Mouse (Mus musculus) embryo, embryonic 10 days (tissue): Measurements from ENCODE around the gene Agrn.
"Not testable (repeated sequence)": the region's sequence is repeated elsewhere in the genome, so short reads cannot be mapped to it uniquely, and the experiment has no call there.

Experiments used
- DNase-seq: peaks from one replicate; pipeline ENCODE4 v3.0.0-alpha.2; 2015; ENCODE audit warnings: low spot score

The Agrn gene

GRCm38 (mm10) chr4:156150887-156151286 is 46.4 kb downstream of the Agrn start:
- not testable (repeated sequence) for DNase-seq

GRCm38 (mm10) chr4:156136285-156137100 is 60.8 kb downstream of the Agrn start:
- no peak for DNase-seq

- no peak for DNase-seq
These were observed 61.5 kb downstream of the Agrn start for GRCm38 (mm10) chr4:156135801-156136200.

GRCm38 (mm10) chr4:156135112-156135511 is 62.2 kb downstream of the Agrn start:
- DNase-seq, result no peak

GRCm38 (mm10) chr4:156133943-156134605 is 63.2 kb downstream of the Agrn start:
- no peak for DNase-seq

- no peak for DNase-seq
These were observed 64.0 kb downstream of the Agrn start for GRCm38 (mm10) chr4:156133334-156133733.

- no peak for DNase-seq
These were observed 66.3 kb downstream of the Agrn start for GRCm38 (mm10) chr4:156130940-156131339.

GRCm38 (mm10) chr4:156130436-156130835 is 66.9 kb downstream of the Agrn start, which contains the start of gene Rnf223:
Gene Rnf223, plus strand, starts transcription at chr4:156130513.
- no peak for DNase-seq

GRCm38 (mm10) chr4:156128746-156129145 is 68.5 kb downstream of the Agrn start:
- DNase-seq, result no peak

GRCm38 (mm10) chr4:156126841-156127240 is 70.4 kb downstream of the Agrn start:
- DNase-seq, result no peak

- no peak for DNase-seq
These were observed 71.9 kb downstream of the Agrn start for GRCm38 (mm10) chr4:156125393-156125792.

- no peak for DNase-seq
These were observed 73.2 kb downstream of the Agrn start for GRCm38 (mm10) chr4:156124077-156124476.
